Mouse (Mus musculus) brain, embryonic 18.5 days (tissue): ENCODE measurements at regions not wholly inside any gene's neighbourhood (a gene's known extent, or its start where the extent isn't known, plus 50 kb on each side); places are given as distances from the start of the nearest gene placed in this dataset.

ENCODE experiments used
- DNase-seq: peaks from one replicate; pipeline ENCODE4 v3.0.0-alpha.2; 2012; ENCODE audit warnings: low read depth, low spot score

- DNase-seq, result no peak
Measured at GRCm38 (mm10) chr14:76681581-76682377, 125.1 kb upstream of the Serp2 start.

- no peak for DNase-seq
Measured at GRCm38 (mm10) chr14:76678512-76679134, 121.9 kb upstream of the Serp2 start.

- DNase-seq, result no peak
Measured at GRCm38 (mm10) chr14:76674949-76675348, 118.3 kb upstream of the Serp2 start.

- no peak for DNase-seq
Measured at GRCm38 (mm10) chr14:76673671-76674331, 117.1 kb upstream of the Serp2 start.

GRCm38 (mm10) chr14:76672899-76673298 is 116.2 kb upstream of the Serp2 start:
- no peak for DNase-seq

DNA sequence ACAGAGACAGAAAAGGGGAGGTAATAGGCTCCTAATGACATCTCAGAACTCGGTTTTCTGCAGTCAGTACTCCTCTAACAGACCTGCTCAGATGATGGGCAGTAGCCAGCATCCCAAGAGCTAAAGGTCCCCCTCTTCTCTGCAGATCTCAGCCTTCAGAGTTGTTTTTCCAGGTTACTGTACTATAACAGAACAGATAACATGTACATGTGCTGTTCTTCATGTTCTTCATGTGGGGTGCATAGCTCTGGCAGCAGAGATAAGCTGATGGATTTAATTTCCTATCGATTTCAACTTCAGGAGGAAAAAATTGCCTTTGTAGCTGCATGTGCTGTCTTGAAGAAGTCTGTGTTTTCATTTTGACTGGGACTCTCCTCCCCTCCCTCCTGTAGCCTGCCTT is 115.8 kb upstream of the Serp2 start:
- DNase-seq, result no peak

DNA sequence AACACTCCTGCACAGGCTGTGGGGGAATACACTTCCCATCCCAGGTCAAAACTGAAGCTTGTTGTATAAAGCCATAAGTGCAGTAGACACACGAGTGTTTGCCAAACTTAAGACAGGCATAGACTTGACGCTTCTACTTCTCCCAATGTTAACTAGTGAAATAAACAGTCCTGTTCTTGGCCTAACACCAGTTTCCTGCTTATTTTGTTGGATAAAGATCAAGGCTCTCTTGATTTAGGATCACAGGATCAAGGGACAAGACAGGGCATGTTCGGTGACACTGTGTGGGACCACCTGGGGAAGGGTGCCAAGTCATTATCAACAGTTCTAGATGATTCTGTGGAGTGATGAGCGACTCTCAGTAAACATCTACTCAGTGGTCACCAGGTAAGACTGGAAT is 114.3 kb upstream of the Serp2 start:
- no peak for DNase-seq

DNA sequence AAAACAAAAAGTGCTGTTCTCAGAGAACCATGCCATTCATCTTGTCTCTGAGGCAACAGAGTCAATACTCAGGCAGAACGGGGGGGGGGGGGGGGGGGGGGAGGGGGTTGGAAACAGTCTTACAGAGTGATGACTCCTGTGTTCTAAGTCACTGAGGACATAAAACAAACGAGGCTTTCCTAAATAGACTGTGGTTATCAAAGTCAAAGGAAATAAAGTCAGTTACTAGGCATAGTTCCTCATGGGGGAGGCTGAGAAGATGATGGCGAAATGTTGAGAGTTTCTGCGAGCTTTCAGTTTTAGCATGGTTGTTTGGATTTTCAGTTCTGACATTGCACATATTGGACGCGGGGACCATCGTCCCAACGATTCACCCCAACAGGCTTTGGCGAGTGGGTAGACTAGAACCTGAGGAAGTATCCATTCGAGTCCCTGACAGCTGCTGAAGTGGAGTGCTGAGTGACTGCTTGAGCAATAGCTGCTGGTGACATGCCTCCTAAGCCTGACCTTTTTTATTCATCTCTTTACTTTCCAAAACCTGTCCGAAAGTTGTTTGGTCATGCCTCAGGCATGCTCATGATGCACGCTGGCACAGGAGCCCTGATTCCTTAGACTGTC is 109.2 kb upstream of the Serp2 start:
- no peak for DNase-seq

DNA sequence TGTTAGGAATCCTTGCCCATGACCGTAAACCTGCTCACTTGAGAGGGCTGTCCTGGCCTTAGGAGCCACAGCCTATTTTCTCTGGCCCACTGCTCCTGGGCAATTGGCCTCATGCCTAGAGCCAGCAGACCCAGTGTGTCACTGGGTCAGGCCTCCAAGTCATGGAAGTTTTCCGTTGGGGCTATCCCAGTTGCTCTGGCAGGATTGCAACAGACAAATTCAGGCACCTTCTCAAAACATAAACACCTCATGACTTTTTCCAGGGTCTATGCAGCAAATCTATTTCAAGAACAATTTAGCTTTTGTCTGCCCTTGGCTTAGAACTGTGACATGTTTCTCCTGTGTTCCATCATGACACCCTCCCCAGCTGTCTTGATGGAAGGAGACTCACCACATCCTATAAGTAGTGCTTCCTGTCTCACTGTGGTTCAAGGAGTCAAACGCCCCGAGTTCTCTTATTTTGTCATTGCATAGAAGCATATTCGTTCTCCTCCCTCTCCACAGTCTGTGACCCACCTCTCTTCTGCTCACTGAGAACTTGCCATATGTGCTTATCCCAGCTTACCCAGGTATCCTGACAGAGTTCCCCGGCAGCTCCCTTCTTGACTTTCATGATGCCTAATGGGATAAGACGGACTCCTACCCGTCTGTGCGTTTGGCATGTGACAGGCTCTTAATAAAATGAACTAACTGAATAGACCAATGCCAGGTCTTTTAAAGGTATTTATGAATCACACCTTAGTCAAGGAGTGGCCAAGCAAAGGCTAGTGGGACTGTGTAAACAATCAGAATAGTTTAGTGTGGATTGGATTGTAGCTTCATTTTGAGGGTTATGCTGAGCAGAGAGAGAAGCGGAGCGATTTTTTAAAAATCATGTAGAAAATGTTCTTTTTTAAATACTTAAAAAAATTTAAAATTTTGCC is 108.2 kb upstream of the Serp2 start:
- DNase-seq, result no peak

DNA sequence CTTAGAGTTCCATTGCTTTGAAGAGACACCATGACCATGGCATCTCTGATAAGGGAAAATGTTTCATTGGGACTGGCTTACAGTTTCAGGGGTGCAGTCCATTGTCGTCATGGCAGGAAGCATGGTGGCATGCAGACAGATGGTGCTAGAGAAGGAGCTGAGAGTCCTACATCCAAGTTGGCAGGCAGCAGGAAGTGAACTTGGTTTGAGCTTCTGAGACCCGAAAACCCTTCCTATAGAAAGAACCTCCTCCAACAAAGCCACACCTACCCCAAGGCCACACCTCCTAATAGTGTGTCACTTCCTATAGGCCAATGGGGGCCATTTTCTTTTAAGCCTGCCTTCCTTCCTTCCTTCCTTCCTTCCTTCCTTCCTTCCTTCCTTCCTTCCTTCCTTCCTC is 107.1 kb upstream of the Serp2 start:
- DNase-seq, result no peak

GRCm38 (mm10) chr14:76662871-76663270 is 106.2 kb upstream of the Serp2 start:
- no peak for DNase-seq

DNA sequence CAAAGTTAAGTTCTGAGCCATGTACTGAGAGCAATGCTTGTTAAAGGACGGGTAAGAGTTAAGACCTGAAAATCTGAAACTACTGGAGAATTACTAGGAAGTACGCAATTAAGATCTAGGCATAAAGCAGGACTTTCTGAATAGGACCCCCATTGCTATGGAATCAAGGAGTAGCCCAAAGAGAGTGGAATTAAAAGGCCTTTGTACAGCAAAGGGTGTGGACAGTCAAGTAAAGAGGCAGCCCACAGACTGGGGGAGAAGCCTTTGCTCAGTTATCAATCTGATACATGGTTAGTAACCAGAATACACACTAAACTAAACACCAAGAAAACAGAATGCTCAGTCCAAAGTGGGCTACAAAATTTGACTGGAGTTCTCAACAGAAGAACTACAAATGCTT is 104.2 kb upstream of the Serp2 start:
- no peak for DNase-seq

- no peak for DNase-seq
Measured at GRCm38 (mm10) chr14:76658952-76659502, 102.3 kb upstream of the Serp2 start.

- peak; percentile 57 for DNase-seq
Measured at GRCm38 (mm10) chr14:76657784-76658610, 101.3 kb upstream of the Serp2 start.

DNA sequence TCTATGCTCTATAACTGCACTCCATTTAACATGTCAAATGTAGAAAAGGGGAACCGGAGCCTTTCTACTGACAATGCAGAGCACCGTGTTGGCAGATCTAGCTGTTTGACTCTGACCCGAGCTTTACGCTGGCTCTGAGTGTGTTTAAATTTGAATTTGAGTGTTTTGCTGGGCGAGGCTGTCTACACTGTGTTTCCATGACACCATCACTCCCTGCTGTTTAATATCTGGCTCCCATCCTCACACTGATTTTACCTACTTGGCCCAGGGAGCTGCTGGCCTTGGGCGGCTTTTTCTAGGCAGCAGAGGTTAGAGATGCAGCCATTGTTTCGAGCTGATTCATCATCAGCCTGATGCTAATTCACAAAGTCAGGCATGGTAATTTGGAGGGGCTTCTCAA is 100.7 kb upstream of the Serp2 start:
- DNase-seq, result no peak

DNA sequence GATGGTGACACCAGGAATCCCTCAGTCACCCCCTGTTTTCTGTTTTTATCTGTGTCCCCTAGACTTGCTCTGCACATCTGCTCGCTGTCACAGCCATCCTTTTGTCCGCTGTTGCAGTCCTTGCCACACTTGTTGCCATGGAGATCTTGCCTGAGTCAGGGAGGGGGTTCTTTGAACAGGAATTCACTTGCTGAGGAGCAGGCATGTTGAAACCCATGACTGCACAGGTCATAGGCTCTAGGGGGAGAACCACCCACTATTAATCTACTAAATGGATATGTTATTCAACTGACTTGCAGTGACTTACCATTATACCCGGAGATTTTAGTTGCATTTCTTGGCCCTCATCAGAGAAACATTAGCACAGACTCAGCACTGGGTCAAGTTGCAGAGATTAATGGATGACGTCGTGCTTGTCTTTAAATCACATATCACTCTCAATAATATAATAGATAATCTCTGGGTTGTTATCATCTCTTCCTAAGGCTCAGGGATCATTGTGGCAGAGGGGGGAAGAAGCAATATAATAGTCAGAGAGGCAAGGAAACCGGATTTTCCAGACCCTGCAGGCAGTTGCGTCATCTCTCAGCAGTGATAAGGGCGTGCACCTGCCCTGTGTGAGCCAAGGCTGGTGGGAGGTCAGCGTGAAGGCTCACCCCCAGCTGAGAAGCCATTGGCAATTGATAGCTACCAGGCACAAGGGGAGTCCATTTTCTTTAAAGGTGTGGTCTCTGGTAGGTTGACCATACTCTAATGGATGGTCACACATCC is 95.9 kb upstream of the Serp2 start:
- DNase-seq, result no peak

DNA sequence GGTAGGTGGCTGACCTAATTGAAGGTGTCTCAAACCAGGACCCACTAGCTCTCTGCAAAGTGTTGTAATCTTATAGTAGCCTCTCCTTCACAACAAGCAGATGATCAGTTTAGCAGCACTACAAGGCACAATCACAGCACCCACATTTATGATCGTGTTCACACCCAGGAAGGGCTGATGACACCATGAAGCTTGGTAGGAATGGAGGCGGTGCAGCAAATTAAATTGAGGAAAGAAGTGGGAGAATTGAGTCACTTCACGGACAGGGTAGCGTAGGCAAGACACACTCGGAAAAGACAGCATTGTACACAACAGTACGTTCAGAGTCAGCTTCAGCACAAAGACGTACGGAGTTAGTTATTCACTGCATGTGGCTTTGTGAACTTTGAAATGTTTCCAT is 94.4 kb upstream of the Serp2 start:
- DNase-seq, result no peak

- no peak for DNase-seq
Measured at GRCm38 (mm10) chr14:76649927-76650326, 93.2 kb upstream of the Serp2 start.

GRCm38 (mm10) chr14:76644716-76645115 is 88.0 kb upstream of the Serp2 start:
- DNase-seq, result no peak
